Mouse (Mus musculus) cerebellum, postnatal 36 days (tissue): ENCODE results near the gene Gm10053.

Experiments
- DNase-seq, 2 experiments: peaks; one replicate each; pipeline ENCODE4 v3.0.0; 2021 to 2022; ENCODE audit warnings: mixed read lengths in 2 of 2

Gene Gm10053

GRCm38 (mm10) chr19:24899578-24900544, 24.4 kb downstream of the Gm10053 start:
- DNase-seq, result no peak

GRCm38 (mm10) chr19:24900581-24901220, 25.2 kb downstream of the Gm10053 start, which contains the start of gene Foxd4:
Gene Foxd4 (minus strand): TSS chr19:24901197.
- no peak for DNase-seq

GRCm38 (mm10) chr19:24901666-24902065, 26.2 kb downstream of the Gm10053 start:
- DNase-seq, result no peak

GRCm38 (mm10) chr19:24902256-24902655, 26.8 kb downstream of the Gm10053 start:
- no peak for DNase-seq

GRCm38 (mm10) chr19:24902821-24903220, 27.3 kb downstream of the Gm10053 start:
- DNase-seq, result no peak

GRCm38 (mm10) chr19:24907655-24908054, 32.2 kb downstream of the Gm10053 start:
- no peak for DNase-seq

GRCm38 (mm10) chr19:24908385-24909155, 33.1 kb downstream of the Gm10053 start:
- no peak for DNase-seq

GRCm38 (mm10) chr19:24920866-24921265, 45.4 kb downstream of the Gm10053 start:
- DNase-seq, result no peak
